Mouse (Mus musculus) E14TG2a.4 (cell line): ENCODE data around the gene Rp9.

Source experiments
- H3K27me3 ChIP-seq: 2 replicates; pipeline ENCODE4 v1.6.1; 2014; ENCODE audit warnings: low read length, control low read depth; ENCODE audit not compliant: insufficient read depth
- H3K36me3 ChIP-seq: 2 replicates; pipeline ENCODE4 v1.6.1; 2014; ENCODE audit warnings: low read length, control low read depth; ENCODE audit not compliant: insufficient read depth
- H3K4me1 ChIP-seq: replicated peaks from 2 replicates; pipeline ENCODE4 v1.6.1; 2014; ENCODE audit warnings: low read depth, low read length, control low read depth
- H3K4me3 ChIP-seq: replicated peaks from 2 replicates; pipeline ENCODE4 v1.5.1; 2014; ENCODE audit warnings: mild to moderate bottlenecking, low read length
- H3K9me3 ChIP-seq: 2 replicates; pipeline ENCODE4 v1.6.1; 2014; ENCODE audit warnings: low read length, control low read depth
- CTCF ChIP-seq: conservative IDR thresholded peaks from 2 replicates; pipeline ENCODE4 v1.5.1; 2014; ENCODE audit warnings: low read length
- NANOG ChIP-seq: IDR thresholded peaks from 2 replicates; pipeline ENCODE4 v1.6.1; 2014; ENCODE audit warnings: borderline replicate concordance, low read length, mixed read lengths
- POU5F1 ChIP-seq: IDR thresholded peaks from 2 replicates; pipeline ENCODE4 v1.6.1; 2014; ENCODE audit warnings: low read length, borderline replicate concordance

The Rp9 gene

GRCm38 (mm10) chr9:22488963-22489362 is 19.4 kb upstream of the Rp9 start:
- Histone ChIP-seq H3K4me1 (peaks cover 26% of the 10 kb centered on the region), H3K27me3 (no peaks in the 10 kb centered on the region), H3K36me3 (peaks cover 14% of the 10 kb centered on the region), H3K4me3 (peak overlapping the region; percentile 43; the same call in 1 of the 2 replicates), H3K9me3 (no peaks in the 10 kb centered on the region)
- TF ChIP-seq NANOG, result no peak
- TF ChIP-seq CTCF, result no peak
- TF ChIP-seq POU5F1, result no peak

GRCm38 (mm10) chr9:22486211-22486610 is 16.7 kb upstream of the Rp9 start:
- TF ChIP-seq CTCF, result no peak
- no peak for TF ChIP-seq POU5F1
- TF ChIP-seq NANOG, result no peak
- no peaks in the 10 kb centered on the region for H3K9me3 ChIP-seq
- peak overlapping the region; percentile 82 for H3K4me3 ChIP-seq
- H3K36me3 ChIP-seq, result peaks cover 28% of the 10 kb centered on the region
- peaks cover 24% of the 10 kb centered on the region for H3K4me1 ChIP-seq
- H3K27me3 ChIP-seq, result no peaks in the 10 kb centered on the region

GRCm38 (mm10) chr9:22484562-22485308 is 15.2 kb upstream of the Rp9 start:
- H3K9me3 ChIP-seq, result no peaks in the 10 kb centered on the region
- no peaks in the 10 kb centered on the region for H3K27me3 ChIP-seq
- H3K36me3 ChIP-seq, result peaks cover 28% of the 10 kb centered on the region
- H3K4me3 ChIP-seq, result peak overlapping the region; percentile 82; the same call in 1 of the 2 replicates
- H3K4me1 ChIP-seq, result peaks cover 24% of the 10 kb centered on the region
- TF ChIP-seq CTCF (no peak), POU5F1 (no peak), NANOG (no peak)

GRCm38 (mm10) chr9:22483866-22484561 is 14.5 kb upstream of the Rp9 start:
- Histone ChIP-seq H3K4me1 (peaks cover 28% of the 10 kb centered on the region), H3K9me3 (no peaks in the 10 kb centered on the region)
- TF ChIP-seq NANOG (no peak), POU5F1 (no peak), CTCF (no peak)

GRCm38 (mm10) chr9:22478946-22479345 is 9.4 kb upstream of the Rp9 start:
- H3K36me3 ChIP-seq, result peaks cover 13% of the 10 kb centered on the region; the same call in 1 of the 2 replicates
- peaks cover 34% of the 10 kb centered on the region for H3K4me1 ChIP-seq
- TF ChIP-seq POU5F1, result no peak
- no peaks in the 10 kb centered on the region for H3K9me3 ChIP-seq
- H3K27me3 ChIP-seq, result no peaks in the 10 kb centered on the region
- peak overlapping the region; percentile 55 for H3K4me3 ChIP-seq

More at GRCm38 (mm10) chr9:22483866-22484561, 14.5 kb upstream of the Rp9 start:
- H3K4me3 ChIP-seq, result no peak overlapping the region
- H3K27me3 ChIP-seq, result no peaks in the 10 kb centered on the region
- peaks cover 28% of the 10 kb centered on the region for H3K36me3 ChIP-seq

- no peaks in the 10 kb centered on the region for H3K9me3 ChIP-seq
- TF ChIP-seq POU5F1 (no peak), CTCF (no peak), NANOG (no peak)
- peak overlapping the region; percentile 88 for H3K4me3 ChIP-seq
- H3K27me3 ChIP-seq, result no peaks in the 10 kb centered on the region
- peaks cover 34% of the 10 kb centered on the region for H3K4me1 ChIP-seq
- H3K36me3 ChIP-seq, result no peaks in the 10 kb centered on the region
These were observed 6.7 kb upstream of the Rp9 start for GRCm38 (mm10) chr9:22476265-22476664.

- no peaks in the 10 kb centered on the region for H3K27me3 ChIP-seq
- H3K4me1 ChIP-seq, result peaks cover 34% of the 10 kb centered on the region
- TF ChIP-seq POU5F1, result no peak
- TF ChIP-seq NANOG, result no peak
- no peak for TF ChIP-seq CTCF
- H3K9me3 ChIP-seq, result no peaks in the 10 kb centered on the region
- H3K4me3 ChIP-seq, result peak within 1 kb of the TSS; percentile 88
- H3K36me3 ChIP-seq, result no peaks in the 10 kb centered on the region
These were observed 5.9 kb upstream of the Rp9 start, which contains the start of gene Bbs9 for GRCm38 (mm10) chr9:22475424-22475868. TSS of gene Bbs9 (plus strand) at chr9:22475715.

- Histone ChIP-seq H3K36me3 (peaks cover 16% of the 10 kb centered on the region), H3K4me3 (peak overlapping the region; percentile 89), H3K27me3 (peaks cover 3% of the 10 kb centered on the region; the same call in 1 of the 2 replicates), H3K9me3 (no peaks in the 10 kb centered on the region), H3K4me1 (peaks cover 11% of the 10 kb centered on the region)
- TF ChIP-seq CTCF, result no peak
- no peak for TF ChIP-seq NANOG
- TF ChIP-seq POU5F1, result no peak
These were observed 664 bp downstream of the Rp9 start for GRCm38 (mm10) chr9:22468899-22469259.
